Mouse (Mus musculus) embryonic stem cell, embryonic (primary cell): ENCODE measurements around the gene S100a16.

Experiments
- CTCF ChIA-PET, 4 experiments: fragments of 300-600 bp in 2 of 4; fragments of 350-600 bp in 2 of 4; sonication (Branson Sonifier 250); formaldehyde crosslinking; loops; one replicate each; lab custom pipeline; 2022; ENCODE audit warnings: inconsistent platforms in 2 of 4; lab: Charles Lee
- POLR2A ChIA-PET, 4 experiments: fragments of 300-600 bp in 2 of 4; fragments of 350-600 bp in 2 of 4; sonication (Branson Sonifier 250); formaldehyde crosslinking; loops; one replicate each; lab custom pipeline; 2022; ENCODE audit warnings: antibody characterized with exemption in 4 of 4, inconsistent platforms in 1 of 4; lab: Charles Lee

The S100a16 gene

GRCm38 (mm10) chr3:90586906-90587305, 49.9 kb downstream of the S100a16 start:
- POLR2A ChIA-PET = interaction anchor here in 3 of 4 experiments (0.6 to 3.5 kb wide), 31 partner anchors 9 to 153 kb away, joined by 3 to 33 read pairs (median 4); partner anchors contain the start of genes S100a1 (in 2 of the 3), S100a13 (in 2 of the 3), S100a6 (in 2 of the 3) and Chtop (in 1 of the 3)
- CTCF ChIA-PET = interaction anchor here (0.7 to 6.5 kb wide), 36 partner anchors 9 to 123 kb away, joined by 3 to 52 read pairs (median 6); partner anchors contain the start of genes S100a7a (in 2 of the 4), S100a14 (in 1 of the 4), S100a16 (in 1 of the 4) and S100a3 (in 1 of the 4)

- POLR2A ChIA-PET = interaction anchor here in 3 of 4 experiments (0.6 to 3.5 kb wide), 33 partner anchors 9 to 154 kb away, joined by 3 to 33 read pairs (median 4); partner anchors contain the start of genes S100a1 (in 2 of the 3), S100a13 (in 2 of the 3), S100a6 (in 2 of the 3) and Chtop (in 1 of the 3)
- CTCF ChIA-PET = interaction anchor here (0.6 to 6.5 kb wide), 34 partner anchors 9 to 200 kb away, joined by 3 to 52 read pairs (median 6); partner anchors contain the start of genes S100a14 (in 1 of the 4), S100a16 (in 1 of the 4), S100a3 (in 1 of the 4) and S100a6 (in 1 of the 4)
These were observed 50.5 kb downstream of the S100a16 start for GRCm38 (mm10) chr3:90587361-90588101.

- ChIA-PET POLR2A (no interaction called here), CTCF (no interaction called here)
These were observed 52.3 kb downstream of the S100a16 start for GRCm38 (mm10) chr3:90589390-90589789.

- ChIA-PET CTCF (interaction anchor here in 1 of 4 experiments (0.5 kb wide), 1 partner anchor 9 kb away, joined by 3 read pairs; no protein-coding TSS in a partner anchor), POLR2A (interaction anchor here in 1 of 4 experiments (1.2 kb wide), 1 partner anchor 9 kb away, joined by 3 read pairs; no protein-coding TSS in a partner anchor)
These were observed 52.9 kb downstream of the S100a16 start, which contains the start of gene S100a2 for GRCm38 (mm10) chr3:90589947-90590346. S100a2 (plus strand) TSS chr3:90590247.
